Mouse (Mus musculus) T-cell, adult 2 months (primary cell): ENCODE data around the gene Vat1l.

Experiments
- DNase-seq: peaks from one replicate; pipeline ENCODE4 v3.0.0; 2022; ENCODE audit warnings: low spot score

The Vat1l gene

GRCm38 (mm10) chr8:114205221-114205901 is at the start of gene Vat1l:
Vat1l (plus strand) TSS chr8:114205612.
- no peak for DNase-seq

GRCm38 (mm10) chr8:114158586-114158985 is 46.8 kb upstream of the Vat1l start:
- no peak for DNase-seq

- no peak for DNase-seq
Observed at GRCm38 (mm10) chr8:114159666-114160065, 45.7 kb upstream of the Vat1l start.

- DNase-seq = no peak
Observed at GRCm38 (mm10) chr8:114163871-114164270, 41.5 kb upstream of the Vat1l start.

GRCm38 (mm10) chr8:114164444-114165096 is 40.8 kb upstream of the Vat1l start:
- DNase-seq = no peak

GRCm38 (mm10) chr8:114165741-114166140 is 39.7 kb upstream of the Vat1l start:
- DNase-seq = no peak

GRCm38 (mm10) chr8:114176721-114177120 is 28.7 kb upstream of the Vat1l start:
- no peak for DNase-seq

- no peak for DNase-seq
Observed at GRCm38 (mm10) chr8:114193334-114193733, 12.1 kb upstream of the Vat1l start.

GRCm38 (mm10) chr8:114198990-114199389 is 6.4 kb upstream of the Vat1l start:
- no peak for DNase-seq

GRCm38 (mm10) chr8:114206421-114206983 is 1.1 kb downstream of the Vat1l start:
- no peak for DNase-seq

- DNase-seq = no peak
Observed at GRCm38 (mm10) chr8:114207026-114207425, 1.6 kb downstream of the Vat1l start.

GRCm38 (mm10) chr8:114220779-114221178 is 15.4 kb downstream of the Vat1l start:
- DNase-seq = no peak

GRCm38 (mm10) chr8:114222001-114222400 is 16.6 kb downstream of the Vat1l start:
- no peak for DNase-seq

- DNase-seq = no peak
Observed at GRCm38 (mm10) chr8:114224001-114224400, 18.6 kb downstream of the Vat1l start.

- DNase-seq = no peak
Observed at GRCm38 (mm10) chr8:114251321-114252065, 46.1 kb downstream of the Vat1l start.

- no peak for DNase-seq
Observed at GRCm38 (mm10) chr8:114258685-114259084, 53.3 kb downstream of the Vat1l start.

- no peak for DNase-seq
Observed at GRCm38 (mm10) chr8:114259713-114260355, 54.4 kb downstream of the Vat1l start.

GRCm38 (mm10) chr8:114262331-114262730 is 56.9 kb downstream of the Vat1l start:
- DNase-seq = no peak

GRCm38 (mm10) chr8:114274558-114274957 is 69.1 kb downstream of the Vat1l start:
- DNase-seq = no peak

- no peak for DNase-seq
Observed at GRCm38 (mm10) chr8:114281101-114281500, 75.7 kb downstream of the Vat1l start.

- no peak for DNase-seq
Observed at GRCm38 (mm10) chr8:114294889-114295748, 89.7 kb downstream of the Vat1l start.
